Mouse (Mus musculus) stomach, embryonic 15.5 days (tissue): ENCODE data around the gene Gm37240. TPM values are rescaled to one million over a fixed set of nuclear protein-coding genes. Genes with fewer than 3 reads are reported as not detected.

Experiments used
- ATAC-seq: fragments of 200-750 bp; cut with Nextera tagmentation; 2 replicates; pipeline ENCODE4 v1.8.0; 2017; ENCODE audit warnings: low read depth, moderate number of reproducible peaks, moderate TSS enrichment; ENCODE audit not compliant: insufficient read depth, low FRiP score
- H3K27ac ChIP-seq: fragments of 300-500 bp; sonication (generic); 2 replicates; pipeline ENCODE4 v1.5.1; 2015; ENCODE audit warnings: mild to moderate bottlenecking, inconsistent platforms
- H3K27me3 ChIP-seq: fragments of 300-500 bp; sonication (generic); replicated peaks from 2 replicates; pipeline ENCODE4 v1.6.1; 2015; ENCODE audit warnings: inconsistent platforms
- H3K36me3 ChIP-seq: fragments of 300-500 bp; sonication (generic); 2 replicates; pipeline ENCODE4 v1.6.1; 2015; ENCODE audit warnings: inconsistent platforms
- H3K4me1 ChIP-seq: fragments of 300-500 bp; sonication (generic); 2 replicates; pipeline ENCODE4 v1.6.1; 2015; ENCODE audit warnings: inconsistent platforms
- H3K4me2 ChIP-seq: fragments of 300-500 bp; sonication (generic); 2 replicates; pipeline ENCODE4 v1.6.1; 2015; ENCODE audit warnings: mild to moderate bottlenecking, inconsistent platforms
- H3K4me3 ChIP-seq: fragments of 300-500 bp; sonication (generic); replicated peaks from 2 replicates; pipeline ENCODE4 v1.5.1; 2015; ENCODE audit warnings: inconsistent platforms
- H3K9ac ChIP-seq: fragments of 300-500 bp; sonication (generic); 2 replicates; pipeline ENCODE4 v1.6.1; 2015; ENCODE audit warnings: inconsistent platforms
- H3K9me3 ChIP-seq: fragments of 300-500 bp; sonication (generic); 2 replicates; pipeline ENCODE4 v1.6.1; 2016; ENCODE audit warnings: inconsistent platforms
- WGBS: fragments of 180-500 bp; shearing (Covaris S2); methylation state at CpG from one replicate; pipeline ENCODE4 v1.1.7; 2015; 5-methylcytosine and 5-hydroxymethylcytosine counted together
- polyA plus RNA-seq: library from polyadenylated mRNA; unstranded; fragments of >200 nt; fragmentation: Nextera tagmentation; extraction: Ambion mirVana; gene quantifications from 2 replicates; pipeline ENCODE4 v1.2.1, GENCODE M21; 2015

The Gm37240 gene
- polyA plus RNA-seq, 1 experiment from 2014 or later, result 8.6 TPM

DNA sequence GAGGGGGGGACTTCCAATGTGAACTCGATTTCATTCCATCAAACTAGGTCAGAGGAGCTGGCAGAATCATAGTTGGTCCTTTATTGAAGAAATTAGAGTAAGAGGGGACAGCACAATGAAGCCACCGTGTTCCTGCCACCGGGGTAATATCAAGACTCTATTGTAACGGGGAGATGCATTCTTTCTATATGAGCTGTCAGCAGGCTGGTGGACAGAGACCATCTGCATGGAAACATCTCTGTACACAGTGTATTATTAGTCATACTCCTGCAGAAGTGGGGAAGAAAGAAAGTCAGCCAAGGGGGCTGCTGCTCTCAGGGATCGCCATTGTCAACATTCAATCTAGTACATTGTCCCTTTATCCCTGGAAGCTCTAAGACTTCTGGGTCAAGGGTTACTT is 665.3 kb downstream of the Gm37240 start:
- Histone ChIP-seq H3K36me3 (no peaks in the 10 kb centered on the region), H3K27ac (no peak overlapping the region), H3K4me1 (no peaks in the 10 kb centered on the region), H3K4me3 (no peak overlapping the region), H3K9ac (no peak overlapping the region), H3K9me3 (no peaks in the 10 kb centered on the region), H3K27me3 (no peaks in the 10 kb centered on the region), H3K4me2 (no peak overlapping the region)
- WGBS, result 60% methylated on average over 5 of the region's 5 CpGs
- ATAC-seq, result no peak

DNA sequence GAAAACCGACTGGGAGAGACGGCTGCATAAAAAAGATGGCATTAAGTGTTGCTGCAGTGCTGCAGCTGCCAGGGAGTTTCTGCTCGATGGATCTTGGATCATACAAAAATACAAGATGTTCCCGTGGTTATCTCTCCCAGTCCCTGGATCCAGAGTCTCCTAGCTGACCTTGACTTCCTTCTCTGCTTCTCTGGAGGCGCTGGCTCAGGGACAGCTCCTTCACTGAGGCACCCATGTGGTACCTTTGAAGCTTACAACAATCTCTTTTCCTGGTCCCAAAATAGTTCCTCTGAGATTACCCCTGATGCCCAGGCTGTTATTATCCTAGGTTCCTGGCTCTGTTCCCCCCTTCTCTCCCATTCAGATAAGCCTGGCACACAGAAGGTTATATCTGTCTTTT is 672.4 kb downstream of the Gm37240 start:
- ATAC-seq, result no peak
- Histone ChIP-seq H3K4me2 (no peak overlapping the region), H3K27ac (no peak overlapping the region), H3K9me3 (no peaks in the 10 kb centered on the region), H3K4me3 (no peak overlapping the region), H3K36me3 (no peaks in the 10 kb centered on the region), H3K27me3 (no peaks in the 10 kb centered on the region), H3K9ac (no peak overlapping the region), H3K4me1 (no peaks in the 10 kb centered on the region)
- 78% methylated on average over 5 of the region's 5 CpGs for WGBS

DNA sequence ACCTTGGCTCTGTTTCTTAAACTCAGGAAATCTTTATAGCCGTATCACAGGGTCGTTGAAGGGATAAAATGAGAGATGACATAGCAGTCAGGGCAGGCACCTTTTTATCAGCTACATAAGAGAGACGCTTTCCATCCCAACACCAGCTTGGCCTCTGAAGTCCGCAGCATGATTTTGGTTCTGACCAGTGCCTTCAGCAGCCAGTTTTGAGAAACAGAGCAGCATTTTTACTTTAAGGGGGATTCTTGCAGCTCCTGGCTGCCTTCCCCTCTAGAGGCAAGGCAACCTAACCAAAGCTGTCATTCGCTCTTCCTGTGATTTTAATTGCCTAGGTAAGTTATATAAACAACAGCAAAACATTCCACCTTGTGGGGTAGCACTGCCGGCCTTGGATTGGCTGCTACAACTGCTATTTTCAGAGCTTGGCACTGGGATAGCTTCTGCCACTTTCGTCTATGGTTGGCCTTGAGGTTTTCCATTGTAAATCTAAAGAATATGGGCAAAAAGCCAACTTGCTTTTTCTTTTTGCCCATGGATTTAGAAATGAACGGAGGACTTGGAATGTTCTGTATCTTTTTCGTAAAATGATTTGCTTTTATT is 674.5 kb downstream of the Gm37240 start:
- Histone ChIP-seq H3K4me2 (no peak overlapping the region), H3K4me1 (no peaks in the 10 kb centered on the region), H3K36me3 (no peaks in the 10 kb centered on the region), H3K9me3 (no peaks in the 10 kb centered on the region), H3K27ac (no peak overlapping the region), H3K9ac (no peak overlapping the region), H3K4me3 (no peak overlapping the region), H3K27me3 (no peaks in the 10 kb centered on the region)
- ATAC-seq, result no peak
- 46% methylated on average over 9 of the region's 9 CpGs for WGBS

DNA sequence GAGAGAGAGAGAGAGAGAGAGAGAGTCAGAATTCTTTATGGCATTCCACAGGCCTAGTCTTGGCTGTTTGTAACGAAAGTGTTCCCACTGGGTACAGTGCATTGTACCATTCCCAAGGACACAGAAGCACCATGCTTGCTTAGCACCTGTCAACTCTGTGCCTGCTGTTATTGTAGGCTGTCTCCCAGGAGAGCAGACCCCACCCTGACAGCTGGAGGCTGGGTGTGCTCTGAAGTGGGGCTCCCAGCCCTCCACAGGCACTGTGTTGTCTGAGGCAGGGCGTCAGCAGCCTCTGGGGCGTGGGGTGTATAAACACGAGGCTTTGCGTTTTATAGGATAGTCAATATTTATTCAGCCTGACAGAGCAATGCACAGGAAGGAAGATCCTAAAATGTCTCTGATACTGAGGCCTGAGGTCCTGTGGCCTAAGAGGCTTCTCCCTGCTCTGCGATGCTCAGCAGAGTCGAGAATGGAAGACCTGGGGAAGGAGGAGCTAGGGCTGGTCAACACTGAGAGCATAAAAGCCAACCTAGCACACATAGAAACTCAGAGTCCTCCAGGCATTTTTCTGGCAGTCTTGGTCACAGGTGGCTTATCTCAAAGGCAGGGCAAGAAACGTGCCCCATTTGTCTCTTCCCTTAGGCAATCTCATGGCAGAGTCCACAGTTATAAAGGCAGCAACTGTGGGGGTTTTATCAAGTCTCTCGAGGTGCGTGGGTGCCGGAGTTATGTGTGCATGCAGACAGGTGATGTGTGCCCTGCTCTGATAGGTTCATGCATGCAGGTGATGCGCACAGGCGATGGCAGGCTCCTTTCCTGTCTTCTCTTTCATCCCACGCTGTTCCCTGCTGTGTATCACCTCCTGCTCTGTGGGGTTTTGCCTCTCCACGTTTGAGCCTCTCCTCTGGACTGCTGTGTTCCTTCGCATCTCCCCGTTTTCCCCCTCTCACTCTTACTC is 677.2 kb downstream of the Gm37240 start:
- Histone ChIP-seq H3K9me3 (no peaks in the 10 kb centered on the region), H3K27me3 (no peaks in the 10 kb centered on the region), H3K4me1 (no peaks in the 10 kb centered on the region), H3K4me3 (no peak overlapping the region), H3K4me2 (no peak overlapping the region), H3K27ac (no peak overlapping the region), H3K36me3 (no peaks in the 10 kb centered on the region), H3K9ac (no peak overlapping the region)
- ATAC-seq, result peak; percentile 35; the same call in 1 of the 2 replicates
- WGBS, result 47% methylated on average over 17 of the region's 17 CpGs

DNA sequence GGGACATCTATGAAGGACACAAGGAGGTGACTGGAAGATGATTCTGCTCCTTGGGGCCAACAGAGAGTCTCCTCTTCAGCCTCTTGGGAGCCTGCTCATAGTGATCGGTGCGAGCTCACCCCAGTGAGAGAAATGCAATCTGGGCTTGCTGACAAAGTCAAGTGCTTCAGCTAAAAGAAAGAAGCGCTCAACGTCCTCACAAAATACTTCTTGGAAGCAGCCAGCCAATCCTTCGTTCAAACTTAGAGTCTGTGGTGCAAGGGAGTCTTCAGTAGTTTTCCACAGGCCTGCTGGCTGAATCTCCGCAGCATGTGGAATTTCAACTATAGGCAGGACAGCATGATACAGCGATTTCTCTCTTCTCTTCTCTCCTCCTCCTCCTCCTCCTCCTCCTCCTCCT is 680.8 kb downstream of the Gm37240 start:
- H3K4me2 ChIP-seq, result no peak overlapping the region
- H3K27me3 ChIP-seq, result no peaks in the 10 kb centered on the region
- no peaks in the 10 kb centered on the region for H3K4me1 ChIP-seq
- H3K9me3 ChIP-seq, result no peaks in the 10 kb centered on the region
- H3K4me3 ChIP-seq, result no peak overlapping the region
- WGBS, result 71% methylated on average over 7 of the region's 7 CpGs
- H3K9ac ChIP-seq, result no peak overlapping the region
- H3K27ac ChIP-seq, result no peak overlapping the region
- no peak for ATAC-seq
- H3K36me3 ChIP-seq, result no peaks in the 10 kb centered on the region

DNA sequence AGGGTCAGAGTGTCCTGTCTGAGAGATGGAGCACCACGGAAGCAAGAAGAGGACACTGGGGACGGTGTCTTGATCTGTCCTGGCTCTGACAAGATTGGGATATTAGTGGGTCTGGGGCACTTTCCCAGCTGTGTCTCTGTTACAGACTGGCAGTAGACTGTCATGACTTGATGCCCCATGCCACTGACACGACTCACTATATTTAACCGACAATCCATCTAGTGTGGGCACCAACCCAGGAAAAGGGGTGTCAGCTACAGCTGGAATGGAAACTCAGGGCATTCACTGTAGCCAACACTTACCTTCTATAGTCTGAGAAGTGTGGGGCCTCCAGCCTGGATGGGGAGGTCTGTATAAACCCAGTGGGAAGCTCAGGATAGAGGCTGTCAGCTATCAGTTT is 681.4 kb downstream of the Gm37240 start:
- Histone ChIP-seq H3K9me3 (no peaks in the 10 kb centered on the region), H3K9ac (no peak overlapping the region), H3K4me3 (no peak overlapping the region), H3K4me1 (no peaks in the 10 kb centered on the region), H3K27me3 (no peaks in the 10 kb centered on the region), H3K36me3 (no peaks in the 10 kb centered on the region), H3K4me2 (no peak overlapping the region), H3K27ac (no peak overlapping the region)
- no peak for ATAC-seq
- 70% methylated on average over 4 of the region's 4 CpGs for WGBS

DNA sequence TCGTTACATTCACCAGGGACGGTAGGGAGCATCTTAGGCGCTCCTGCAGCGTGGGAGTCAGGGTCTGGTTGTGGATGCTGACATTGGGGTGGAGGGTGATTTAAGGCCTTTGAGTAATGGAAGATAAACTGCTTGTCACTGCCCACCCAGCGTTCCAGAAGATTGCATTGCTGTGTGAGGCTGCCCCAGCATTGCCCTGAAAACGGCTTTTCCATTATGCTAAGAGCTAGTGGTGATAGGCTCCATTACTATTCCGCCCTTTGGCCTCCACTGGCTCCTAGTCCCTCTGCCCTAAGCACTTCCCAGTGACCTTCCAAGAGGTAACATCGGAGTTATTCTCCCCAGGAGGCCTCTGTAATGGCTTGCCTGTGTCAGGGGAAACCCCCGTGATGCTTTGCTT is 683.7 kb downstream of the Gm37240 start:
- H3K4me1 ChIP-seq, result no peaks in the 10 kb centered on the region
- no peaks in the 10 kb centered on the region for H3K27me3 ChIP-seq
- no peak overlapping the region for H3K27ac ChIP-seq
- H3K36me3 ChIP-seq, result no peaks in the 10 kb centered on the region
- no peak overlapping the region for H3K9ac ChIP-seq
- H3K9me3 ChIP-seq, result no peaks in the 10 kb centered on the region
- no peak overlapping the region for H3K4me3 ChIP-seq
- ATAC-seq, result no peak
- 48% methylated on average over 9 of the region's 9 CpGs for whole genome bisulfite sequencing
- H3K4me2 ChIP-seq, result no peak overlapping the region

DNA sequence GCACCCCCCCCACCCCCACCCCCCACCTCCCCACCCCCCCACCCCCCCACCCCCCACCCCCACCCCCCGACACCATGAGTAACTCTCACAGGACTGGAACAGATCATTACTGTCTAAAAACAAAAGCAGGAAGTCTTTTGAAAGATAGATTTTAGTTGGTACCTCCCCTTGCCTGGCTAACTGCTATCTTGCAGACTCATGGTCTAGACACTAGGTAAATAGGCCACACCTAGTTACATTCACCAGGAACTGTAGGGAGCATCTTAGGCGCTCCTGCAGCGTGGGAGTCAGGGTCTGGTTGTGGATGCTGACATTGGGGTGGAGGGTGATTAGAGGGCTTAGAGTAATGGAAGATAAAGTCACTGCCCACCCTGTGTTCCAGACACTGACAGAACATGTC is 684.6 kb downstream of the Gm37240 start:
- no peak overlapping the region for H3K4me2 ChIP-seq
- H3K4me3 ChIP-seq, result no peak overlapping the region
- no peaks in the 10 kb centered on the region for H3K36me3 ChIP-seq
- H3K9ac ChIP-seq, result no peak overlapping the region
- no peaks in the 10 kb centered on the region for H3K4me1 ChIP-seq
- no peak for ATAC-seq
- no peak overlapping the region for H3K27ac ChIP-seq
- no peaks in the 10 kb centered on the region for H3K27me3 ChIP-seq
- WGBS, result 50% methylated on average over 3 of the region's 3 CpGs
- no peaks in the 10 kb centered on the region for H3K9me3 ChIP-seq

DNA sequence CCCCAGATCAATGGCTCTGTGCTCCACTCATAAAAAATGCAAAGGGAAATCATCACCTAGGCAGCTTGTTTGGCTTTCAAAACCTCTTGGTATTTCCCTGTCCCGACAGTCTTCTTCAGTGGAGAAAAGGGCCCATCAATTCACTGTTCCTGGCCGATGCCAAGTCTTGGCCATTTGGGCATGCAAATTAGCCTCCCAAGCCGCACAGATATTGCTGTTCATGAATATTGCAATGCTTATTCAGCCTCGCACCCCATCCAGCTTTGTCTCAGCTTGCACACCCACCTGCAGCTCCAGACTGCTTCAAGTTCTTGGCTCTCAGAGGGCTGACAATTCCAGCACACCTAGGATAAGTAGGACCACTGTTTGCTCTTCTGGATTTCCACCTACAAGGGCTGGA is 685.5 kb downstream of the Gm37240 start:
- no peak overlapping the region for H3K4me3 ChIP-seq
- no peak overlapping the region for H3K27ac ChIP-seq
- no peaks in the 10 kb centered on the region for H3K36me3 ChIP-seq
- no peak overlapping the region for H3K4me2 ChIP-seq
- no peaks in the 10 kb centered on the region for H3K27me3 ChIP-seq
- no peak overlapping the region for H3K9ac ChIP-seq
- 78% methylated on average over 4 of the region's 4 CpGs for WGBS
- H3K9me3 ChIP-seq, result no peaks in the 10 kb centered on the region
- no peaks in the 10 kb centered on the region for H3K4me1 ChIP-seq
- no peak for ATAC-seq

DNA sequence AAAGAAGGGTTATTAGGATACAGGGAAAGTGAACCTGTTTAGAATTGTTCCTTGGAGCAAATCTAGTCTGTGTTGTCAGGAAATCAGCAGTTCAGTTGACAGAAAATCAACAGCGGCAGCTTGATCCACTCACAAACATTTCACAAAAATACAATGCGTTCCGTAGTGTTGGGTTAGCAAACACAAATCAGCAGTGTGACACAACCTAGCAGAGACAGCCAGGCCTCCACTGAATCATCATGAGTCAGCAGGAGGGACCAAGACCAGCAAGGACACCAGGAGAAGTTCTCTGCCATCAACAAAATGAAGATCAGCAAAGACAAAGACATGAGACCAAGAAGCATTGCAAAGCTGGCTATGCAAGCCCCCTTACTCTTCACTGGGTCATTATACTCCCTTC is 688.8 kb downstream of the Gm37240 start:
- H3K4me2 ChIP-seq, result no peak overlapping the region
- H3K27ac ChIP-seq, result no peak overlapping the region
- H3K9me3 ChIP-seq, result no peaks in the 10 kb centered on the region
- H3K36me3 ChIP-seq, result no peaks in the 10 kb centered on the region
- no peaks in the 10 kb centered on the region for H3K27me3 ChIP-seq
- WGBS, result 80% methylated on average over 3 of the region's 3 CpGs
- H3K4me3 ChIP-seq, result no peak overlapping the region
- no peak overlapping the region for H3K9ac ChIP-seq
- ATAC-seq, result no peak
- H3K4me1 ChIP-seq, result no peaks in the 10 kb centered on the region

DNA sequence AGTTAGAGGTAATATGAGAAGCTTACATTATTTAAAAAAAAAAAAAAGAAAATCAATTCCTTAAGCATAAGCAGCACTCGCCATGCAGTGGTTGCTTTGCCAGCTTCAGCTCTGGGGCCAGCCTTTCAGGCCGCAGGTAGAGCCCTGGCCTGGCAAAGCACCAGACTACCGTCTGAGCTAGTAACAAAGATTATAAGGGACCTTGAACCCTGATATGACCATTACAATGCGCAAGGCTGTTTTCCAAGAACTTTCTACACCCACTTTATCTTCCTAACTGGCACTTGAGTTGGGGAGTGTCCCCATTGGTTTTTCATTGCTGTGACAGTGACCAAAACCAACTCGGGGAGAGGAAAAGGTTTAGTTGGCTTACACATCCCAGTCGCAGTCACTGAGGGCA is 690.2 kb downstream of the Gm37240 start:
- no peak overlapping the region for H3K27ac ChIP-seq
- ATAC-seq, result no peak
- no peaks in the 10 kb centered on the region for H3K9me3 ChIP-seq
- no peak overlapping the region for H3K4me3 ChIP-seq
- no peak overlapping the region for H3K4me2 ChIP-seq
- H3K4me1 ChIP-seq, result no peaks in the 10 kb centered on the region
- no peak overlapping the region for H3K9ac ChIP-seq
- WGBS, result 70% methylated on average over 6 of the region's 6 CpGs
- no peaks in the 10 kb centered on the region for H3K36me3 ChIP-seq
- H3K27me3 ChIP-seq, result no peaks in the 10 kb centered on the region

DNA sequence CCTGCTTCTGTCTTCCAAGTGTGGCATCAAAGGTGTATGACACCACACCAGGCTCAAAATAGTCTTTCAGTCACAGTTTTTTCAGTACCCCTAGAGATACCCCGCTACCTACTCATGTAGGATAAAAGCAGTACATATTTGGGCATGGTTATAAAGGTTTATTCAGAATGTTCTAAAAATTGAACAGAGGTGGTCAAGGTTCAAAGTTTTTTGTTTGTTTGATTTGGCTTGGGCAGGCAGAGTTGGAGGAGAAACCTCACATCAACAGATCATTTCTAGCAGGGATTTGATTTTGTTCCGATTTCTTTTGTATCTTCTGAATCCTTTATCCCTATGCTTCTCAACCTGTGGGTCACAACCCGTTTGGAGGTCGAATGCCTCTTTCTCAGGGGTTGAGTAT is 690.7 kb downstream of the Gm37240 start:
- Histone ChIP-seq H3K4me3 (no peak overlapping the region), H3K4me1 (no peaks in the 10 kb centered on the region), H3K9me3 (no peaks in the 10 kb centered on the region), H3K9ac (no peak overlapping the region), H3K36me3 (no peaks in the 10 kb centered on the region), H3K4me2 (no peak overlapping the region), H3K27ac (no peak overlapping the region), H3K27me3 (no peaks in the 10 kb centered on the region)
- ATAC-seq, result no peak
- WGBS, result 60% methylated on average over 4 of the region's 4 CpGs
